Mouse (Mus musculus) kidney, adult 11 months (tissue): ENCODE data around the gene Ddx19a.
"Not testable (repeated sequence)": the region's sequence is repeated elsewhere in the genome, so short reads cannot be mapped to it uniquely, and the experiment has no call there.

ENCODE experiments used
- DNase-seq: peaks from one replicate; pipeline ENCODE4 v3.0.0; 2022

Gene Ddx19a

DNA sequence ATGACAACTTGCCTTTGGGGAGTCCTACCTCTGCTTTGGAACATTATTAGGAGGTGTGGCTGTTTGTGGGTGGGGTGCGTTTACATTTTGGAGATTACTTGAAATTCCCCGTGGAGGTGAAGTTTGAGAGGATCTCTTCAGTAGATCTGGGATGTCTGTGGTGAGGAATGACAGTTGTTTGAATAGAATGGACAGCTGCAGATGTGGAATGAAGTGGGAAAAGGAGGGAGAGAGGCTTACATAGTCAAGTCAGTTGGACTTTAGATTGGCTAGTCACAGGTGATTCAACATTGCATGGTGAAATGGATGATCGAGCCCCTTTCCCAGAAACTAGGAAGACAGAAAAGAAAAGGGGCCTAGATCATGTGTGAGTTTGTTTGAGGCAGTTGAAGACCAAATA lies 65.2 kb downstream of the Ddx19a start:
- DNase-seq, result no peak

DNA sequence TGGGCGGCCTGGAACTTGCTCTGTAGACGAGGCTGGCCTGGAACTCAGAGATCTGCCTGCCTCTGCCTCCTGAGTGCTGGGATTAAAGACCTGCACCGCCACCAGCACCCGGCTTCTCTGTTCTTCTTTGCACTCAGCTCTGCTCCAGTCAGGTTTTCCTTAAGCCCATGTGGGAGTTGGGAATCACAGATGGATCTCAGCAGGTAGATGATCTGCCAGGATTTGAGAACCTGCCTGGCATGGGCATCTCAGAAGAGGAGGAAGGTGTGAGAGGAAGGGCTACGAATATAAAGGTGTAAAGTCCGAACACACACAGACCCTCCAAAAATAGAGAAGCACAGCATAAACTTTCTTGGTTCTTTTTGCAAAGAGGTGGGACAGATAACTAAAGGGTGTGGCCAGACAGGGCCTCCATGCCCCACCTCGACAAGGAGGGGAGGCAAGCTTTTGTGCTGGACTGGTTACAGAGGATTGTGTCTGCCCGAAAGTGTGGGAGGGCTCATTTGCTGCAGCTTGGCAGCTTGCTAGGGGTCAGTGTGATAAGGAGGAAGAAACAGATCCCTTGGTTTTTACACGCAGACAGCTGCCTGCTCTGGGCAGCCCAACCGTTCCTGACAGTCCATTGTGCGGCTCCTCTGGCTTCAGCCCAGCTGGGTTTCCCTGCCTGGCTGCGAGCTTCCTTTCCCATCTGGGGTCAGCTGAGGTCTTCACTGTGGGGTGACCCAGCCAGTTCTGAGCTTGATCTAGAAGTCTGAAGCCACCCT lies 66.2 kb downstream of the Ddx19a start:
- DNase-seq, result peak; percentile 72

DNA sequence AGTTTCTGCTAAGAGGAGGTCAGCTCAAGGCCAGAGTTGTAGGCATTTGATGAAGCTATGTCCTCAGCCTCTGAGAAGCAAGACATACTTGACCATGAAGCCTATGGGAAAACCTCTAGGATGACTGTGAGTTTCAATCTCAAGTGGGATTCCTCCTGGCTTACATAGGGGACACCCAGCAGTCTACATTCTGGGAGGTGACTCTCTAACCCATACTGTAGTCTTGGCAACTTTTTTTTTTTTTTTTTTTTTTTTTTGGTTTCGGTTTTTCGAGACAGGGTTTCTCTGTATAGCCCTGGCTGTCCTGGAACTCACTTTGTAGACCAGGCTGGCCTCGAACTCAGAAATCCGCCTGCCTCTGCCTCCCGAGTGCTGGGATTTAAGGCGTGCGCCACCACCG lies 67.9 kb downstream of the Ddx19a start:
- not testable (repeated sequence) for DNase-seq

DNA sequence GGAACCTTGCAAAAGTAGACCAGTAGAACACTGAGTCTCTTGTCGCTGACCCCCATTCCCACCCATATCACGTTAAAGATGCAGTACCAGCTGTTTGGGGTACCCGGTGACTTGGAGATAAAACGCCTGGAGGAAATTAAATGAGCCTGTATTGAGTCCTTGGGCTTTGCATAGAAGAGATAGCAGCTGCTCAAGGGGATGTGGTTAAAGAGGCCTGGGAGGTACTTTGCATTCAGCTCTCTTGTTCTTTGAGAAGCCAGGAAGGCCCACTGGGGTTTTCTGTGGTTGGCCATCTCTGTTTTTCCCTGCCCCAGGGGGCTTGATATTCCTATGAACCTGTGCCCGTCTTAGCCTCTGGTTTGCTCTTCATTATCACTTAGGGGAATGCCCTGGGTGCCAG lies 68.5 kb downstream of the Ddx19a start:
- DNase-seq, result no peak

DNA sequence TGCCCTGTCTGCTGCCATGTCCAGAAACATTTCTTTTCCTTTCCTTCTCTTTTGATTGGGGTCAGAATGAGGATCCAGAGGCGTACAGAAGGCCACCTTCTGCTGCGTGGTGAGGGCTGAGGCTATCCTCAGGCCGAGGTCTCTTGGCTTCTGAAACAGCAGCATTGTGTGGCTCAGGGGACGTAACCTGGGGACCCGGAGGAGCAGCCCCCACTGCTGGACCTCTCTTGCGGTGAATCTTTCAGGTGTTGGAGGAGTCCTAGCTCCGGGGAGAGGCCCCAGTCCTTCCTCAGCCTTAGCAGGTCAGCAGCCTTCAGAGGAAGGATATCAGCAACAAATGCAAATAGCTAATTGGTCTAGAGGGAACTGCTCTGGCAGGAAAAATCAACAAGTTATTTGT lies 69.2 kb downstream of the Ddx19a start:
- no peak for DNase-seq

DNA sequence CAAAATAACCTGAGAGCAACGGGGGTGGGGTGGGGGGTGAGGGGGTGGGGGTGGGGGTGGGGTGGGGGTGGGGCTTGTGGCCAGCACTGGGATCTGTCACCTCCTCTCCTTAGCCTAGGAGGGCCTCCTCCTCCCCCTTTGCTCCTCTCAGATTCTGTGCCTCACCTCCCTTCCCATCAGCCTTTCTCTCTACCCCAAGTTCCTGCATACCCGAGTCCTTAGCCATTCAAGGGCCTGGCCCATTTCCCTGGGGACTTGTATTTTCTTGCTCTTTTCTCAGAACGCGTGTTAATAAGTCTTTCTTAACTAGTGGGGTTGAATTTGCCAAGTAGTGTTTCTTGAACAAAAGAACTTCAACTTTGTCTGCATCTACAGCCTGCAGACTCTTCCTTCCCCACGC lies 70.9 kb downstream of the Ddx19a start:
- no peak for DNase-seq

DNA sequence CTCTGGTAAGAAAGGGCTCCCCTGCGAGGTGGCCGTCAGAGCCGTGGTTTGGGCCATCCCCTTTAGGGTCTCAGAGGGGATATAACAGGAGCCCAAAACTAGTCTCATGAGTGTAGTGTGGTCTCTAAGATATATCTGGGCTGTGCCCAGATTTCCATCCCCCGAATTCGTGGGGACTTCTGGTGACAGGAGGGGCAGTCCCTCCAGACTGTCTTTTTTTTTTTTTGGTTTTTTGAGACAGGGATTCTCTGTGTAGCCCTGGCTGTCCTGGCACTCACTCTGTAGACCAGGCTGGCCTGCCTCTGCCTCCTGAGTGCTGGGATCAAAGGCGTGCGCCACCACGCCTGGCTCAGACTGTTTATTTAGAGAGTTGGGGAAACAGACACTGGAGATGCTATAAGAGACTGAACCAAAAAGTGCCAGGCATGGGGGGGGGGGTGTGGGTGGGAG lies 71.9 kb downstream of the Ddx19a start:
- no peak for DNase-seq
